ENCODE assay signal across 8 mouse cellular contexts in genomic region chr8:126832163-126832978, GRCm38 (mm10).
DNase-seq lines count a peak whose midpoint lies in the region; ATAC-seq and TF ChIP-seq lines count a peak whose summit lies in the region.

No protein-coding gene starts in this region.

- H3K4me3 ChIP-seq in gastrocnemius, adult 2 months, result no peak overlapping the region
- no peak overlapping the region for H3K4me3 ChIP-seq in hindbrain, embryonic 13.5 days
- no peak overlapping the region for H3K4me3 ChIP-seq in liver, embryonic 12.5 days
- no peak overlapping the region for H3K4me3 ChIP-seq in small intestine, adult 2 months (ENCODE audit: low read depth, low read length)

- WGBS in hindbrain, embryonic 13.5 days, result 77% methylated on average over 12 of the region's 12 CpGs
- 44% methylated on average over 12 of the region's 12 CpGs for WGBS in liver, embryonic 12.5 days (ENCODE audit: insufficient replicate concordance)
- WGBS in small intestine, adult 2 months, result 55% methylated on average over 12 of the region's 12 CpGs

- ATAC-seq in common myeloid progenitor, adult 5-6 weeks (replicated peaks; ENCODE audit: low read depth, poor library complexity, severe bottlenecking), result peak; percentile 71
- no peak for ATAC-seq in hindbrain, embryonic 13.5 days (ENCODE audit: low FRiP score)
- no peak for ATAC-seq in liver, embryonic 12.5 days

- no peak for TF ChIP-seq POLR2A in small intestine, adult 2 months (IDR thresholded peaks at IDR 0.05; ENCODE audit: low read depth, low read length)

- H3K9me3 ChIP-seq in hindbrain, embryonic 13.5 days, result no peaks in the 10 kb centered on the region
- H3K9me3 ChIP-seq in liver, embryonic 12.5 days (replicated peaks), result no peaks in the 10 kb centered on the region

- no peaks in the 10 kb centered on the region for H3K36me3 ChIP-seq in hindbrain, embryonic 13.5 days
- no peaks in the 10 kb centered on the region for H3K36me3 ChIP-seq in liver, embryonic 12.5 days
- no peaks in the 10 kb centered on the region for H3K36me3 ChIP-seq in small intestine, adult 2 months (ENCODE audit: control insufficient read depth, insufficient read depth, low read length)

- peak overlapping the region; percentile 85 for H3K27ac ChIP-seq in gastrocnemius, adult 2 months
- peak overlapping the region; percentile 36 for H3K27ac ChIP-seq in hindbrain, embryonic 13.5 days
- H3K27ac ChIP-seq in liver, embryonic 12.5 days, result peak overlapping the region; percentile 78
- H3K27ac ChIP-seq in small intestine, adult 2 months (ENCODE audit: insufficient read depth, low read depth, low read length), result peak overlapping the region; percentile 93

- peaks cover 34% of the 10 kb centered on the region for H3K4me1 ChIP-seq in hindbrain, embryonic 13.5 days (replicated peaks)
- peaks cover 84% of the 10 kb centered on the region for H3K4me1 ChIP-seq in liver, embryonic 12.5 days
- H3K4me1 ChIP-seq in small intestine, adult 2 months (ENCODE audit: control insufficient read depth, insufficient read depth, insufficient read length, low read length), result peaks cover 52% of the 10 kb centered on the region

- intact Hi-C loops in gastrocnemius, adult 2 months (cut with DNase I), result no loop called here
- intact Hi-C loops in gastrocnemius, postnatal 36 days (cut with DNase I), result loop anchor here (10.0 kb wide), 1 partner anchor 168 kb away; no protein-coding TSS in a partner anchor

- no peaks in the 10 kb centered on the region for H3K27me3 ChIP-seq in hindbrain, embryonic 13.5 days
- no peaks in the 10 kb centered on the region for H3K27me3 ChIP-seq in liver, embryonic 12.5 days (replicated peaks)
- H3K27me3 ChIP-seq in small intestine, adult 2 months (ENCODE audit: control insufficient read depth, insufficient read depth, low read length), result no peaks in the 10 kb centered on the region

- DNase-seq in gastrocnemius, adult 2 months, result peak; percentile 62
- DNase-seq in gastrocnemius, postnatal 36 days, result no peak
- no peak for DNase-seq in testis, postnatal 14 days (ENCODE audit: low spot score)
- DNase-seq in right cerebral cortex, adult 2 months (ENCODE audit: low spot score in 2 of 2), result no peak

- H3K4me2 ChIP-seq in hindbrain, embryonic 13.5 days, result no peak overlapping the region
- H3K4me2 ChIP-seq in liver, embryonic 12.5 days, result peak overlapping the region; percentile 54

- H3K9ac ChIP-seq in hindbrain, embryonic 13.5 days, result no peak overlapping the region
- 0 out of 2 replicates have a peak overlapping the region, but pooled peaks have one; percentile 36 for H3K9ac ChIP-seq in liver, embryonic 12.5 days

- no peak for TF ChIP-seq CTCF in gastrocnemius, adult 2 months (IDR thresholded peaks at IDR 0.05)
- no peak for TF ChIP-seq CTCF in small intestine, adult 2 months (IDR thresholded peaks at IDR 0.05; ENCODE audit: extremely low read depth, insufficient read length, insufficient replicate concordance, low read depth, low read length)

Comparison
In these comparisons a context has a peak if more than half of its experiments do, and no peak if none do; other contexts are left out.
1. H3K27ac ChIP-seq: peak in every context shown above with its lines; median percentile 93 in small intestine, adult 2 months; 85 in gastrocnemius, adult 2 months; 78 in liver, embryonic 12.5 days; 36 in hindbrain, embryonic 13.5 days.